Mouse (Mus musculus) right cerebral cortex, postnatal 14 days (tissue): Measurements from ENCODE around the gene Tecr.
"Not testable (repeated sequence)": the region's sequence is repeated elsewhere in the genome, so short reads cannot be mapped to it uniquely, and the experiment has no call there.

ENCODE experiments used
- DNase-seq: peaks from one replicate; pipeline ENCODE4 v3.0.0; 2022

Gene Tecr

GRCm38 (mm10) chr8:83617111-83617510 lies 9.3 kb upstream of the Tecr start:
- no peak for DNase-seq

GRCm38 (mm10) chr8:83616625-83617024 lies 8.9 kb upstream of the Tecr start:
- DNase-seq, result no peak

GRCm38 (mm10) chr8:83613695-83614094 lies 5.9 kb upstream of the Tecr start:
- DNase-seq, result no peak

GRCm38 (mm10) chr8:83611921-83612320 lies 4.2 kb upstream of the Tecr start:
- DNase-seq, result no peak

GRCm38 (mm10) chr8:83609547-83610180 lies 1.9 kb upstream of the Tecr start:
- no peak for DNase-seq

- no peak for DNase-seq
Measured at GRCm38 (mm10) chr8:83609086-83609485, 1.3 kb upstream of the Tecr start.

- peak; percentile 78 for DNase-seq
Measured at GRCm38 (mm10) chr8:83608398-83608829, 643 bp upstream of the Tecr start.

- no peak for DNase-seq
Measured at GRCm38 (mm10) chr8:83602650-83603029, 5.1 kb downstream of the Tecr start.

GRCm38 (mm10) chr8:83599814-83600213 lies 8.0 kb downstream of the Tecr start:
- DNase-seq, result no peak

- DNase-seq, result no peak
Measured at GRCm38 (mm10) chr8:83598146-83598545, 9.6 kb downstream of the Tecr start.

- no peak for DNase-seq
Measured at GRCm38 (mm10) chr8:83596369-83596768, 11.4 kb downstream of the Tecr start.

GRCm38 (mm10) chr8:83595050-83595345 lies 12.8 kb downstream of the Tecr start:
- not testable (repeated sequence) for DNase-seq

GRCm38 (mm10) chr8:83594167-83595049 lies 13.4 kb downstream of the Tecr start:
- peak; percentile 96 for DNase-seq

- no peak for DNase-seq
Measured at GRCm38 (mm10) chr8:83593325-83594166, 14.2 kb downstream of the Tecr start.

- no peak for DNase-seq
Measured at GRCm38 (mm10) chr8:83592682-83593081, 15.1 kb downstream of the Tecr start.

GRCm38 (mm10) chr8:83590488-83591023 lies 17.2 kb downstream of the Tecr start:
- DNase-seq, result no peak

- no peak for DNase-seq
Measured at GRCm38 (mm10) chr8:83588886-83589285, 18.9 kb downstream of the Tecr start.

GRCm38 (mm10) chr8:83587644-83588043 lies 20.1 kb downstream of the Tecr start:
- no peak for DNase-seq

GRCm38 (mm10) chr8:83585333-83585732 lies 22.4 kb downstream of the Tecr start:
- no peak for DNase-seq

- DNase-seq, result no peak
Measured at GRCm38 (mm10) chr8:83584771-83585170, 23.0 kb downstream of the Tecr start.

GRCm38 (mm10) chr8:83583236-83583635 lies 24.5 kb downstream of the Tecr start:
- no peak for DNase-seq

- no peak for DNase-seq
Measured at GRCm38 (mm10) chr8:83582226-83582625, 25.5 kb downstream of the Tecr start.

GRCm38 (mm10) chr8:83580826-83581225 lies 26.9 kb downstream of the Tecr start:
- no peak for DNase-seq
